27 mouse cellular contexts compared by ENCODE assay signal in the genomic region with DNA sequence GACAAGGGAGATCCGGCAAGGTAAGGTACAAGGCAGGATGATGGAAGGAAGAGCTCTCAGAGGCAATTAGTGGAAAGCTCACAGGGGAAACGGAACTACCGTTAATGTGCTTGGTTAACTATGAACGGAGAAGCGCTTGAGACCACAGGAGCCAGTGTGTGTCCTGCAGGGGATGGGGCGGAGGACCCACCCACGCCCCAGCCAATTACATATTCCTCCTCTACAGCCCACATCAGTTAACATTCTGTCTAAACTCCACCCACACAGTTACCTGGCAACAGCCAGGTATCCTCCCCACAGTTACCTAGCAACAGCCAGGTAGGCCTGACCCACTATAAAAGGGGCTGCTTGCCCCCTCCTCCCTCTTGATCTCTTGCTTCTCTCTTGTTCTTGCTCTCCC. TPM values are rescaled to one million over a fixed set of nuclear protein-coding genes. Genes with fewer than 3 reads are reported as not detected.
DNase-seq lines count a peak whose midpoint lies in the region; ATAC-seq and TF ChIP-seq lines count a peak whose summit lies in the region.
"Had no signal": no experiment of that assay in that cellular context is flagged by ENCODE, and none has a peak within 500 bp of the region (broad histone marks: within the 10 kb centered on the region; RNA-seq: fewer than 3 reads in every experiment).

No protein-coding gene starts in this region.

- DNase-seq in neural tube, embryonic 11.5 days (ENCODE audit: low spot score), result no peak
- no peak for DNase-seq in hindbrain, postnatal 0 days (ENCODE audit: low spot score)
- no peak for DNase-seq in left cerebral cortex, adult 18-20 months (ENCODE audit: low spot score in 2 of 2)
- no peak for DNase-seq in heart, postnatal 36 days
- DNase-seq: adrenal gland, adult 8-10 months; cerebellum, adult 18-20 months; cerebellum, postnatal 14 days; gastrocnemius, postnatal 36 days; heart, adult 2 months; heart, postnatal 14 days; kidney, adult 18-20 months; liver; lung, postnatal 36 days had no signal

- H3K36me3 ChIP-seq in forebrain, embryonic 16.5 days (ENCODE audit: control insufficient read depth, insufficient read depth), result no peaks in the 10 kb centered on the region; the same call in 1 of the 2 replicates
- H3K36me3 ChIP-seq in forebrain, embryonic 13.5 days (ENCODE audit: poor library complexity, severe bottlenecking), result no peaks in the 10 kb centered on the region
- no peaks in the 10 kb centered on the region for H3K36me3 ChIP-seq in neural tube, embryonic 11.5 days (ENCODE audit: control insufficient read depth, insufficient read depth, low read length)
- no peaks in the 10 kb centered on the region for H3K36me3 ChIP-seq in neural tube, embryonic 15.5 days
- H3K36me3 ChIP-seq in embryonic facial prominence, embryonic 15.5 days, result 0 out of 2 replicates have a peak, but pooled peaks cover 5% of the 10 kb centered on the region
- H3K36me3 ChIP-seq in hindbrain, postnatal 0 days (ENCODE audit: insufficient read depth, low read length), result no peaks in the 10 kb centered on the region; the same call in 1 of the 2 replicates
- H3K36me3 ChIP-seq: embryonic facial prominence, embryonic 12.5 days; forebrain, embryonic 15.5 days had no signal

- no peaks in the 10 kb centered on the region for H3K4me1 ChIP-seq in forebrain, embryonic 16.5 days (replicated peaks; ENCODE audit: control insufficient read depth, insufficient read depth, low read length)
- peaks cover 13% of the 10 kb centered on the region for H3K4me1 ChIP-seq in forebrain, embryonic 13.5 days
- H3K4me1 ChIP-seq in neural tube, embryonic 11.5 days (ENCODE audit: control insufficient read depth, insufficient read depth, low read length), result peaks cover 11% of the 10 kb centered on the region
- peaks cover 23% of the 10 kb centered on the region for H3K4me1 ChIP-seq in neural tube, embryonic 15.5 days
- H3K4me1 ChIP-seq in embryonic facial prominence, embryonic 15.5 days, result peaks cover 4% of the 10 kb centered on the region; the same call in 1 of the 2 replicates
- H3K4me1 ChIP-seq in hindbrain, postnatal 0 days (ENCODE audit: insufficient read depth, low read length), result no peaks in the 10 kb centered on the region
- H3K4me1 ChIP-seq: embryonic facial prominence, embryonic 12.5 days had no signal

- no peak overlapping the region for H3K27ac ChIP-seq in forebrain, embryonic 16.5 days (ENCODE audit: low read length)
- H3K27ac ChIP-seq in forebrain, embryonic 13.5 days, result no peak overlapping the region
- peak overlapping the region; percentile 62; the same call in 1 of the 2 replicates for H3K27ac ChIP-seq in neural tube, embryonic 11.5 days (ENCODE audit: low read depth, low read length)
- H3K27ac ChIP-seq in neural tube, embryonic 15.5 days (replicated peaks), result no peak overlapping the region
- no peak overlapping the region for H3K27ac ChIP-seq in embryonic facial prominence, embryonic 15.5 days (replicated peaks)
- no peak overlapping the region for H3K27ac ChIP-seq in hindbrain, postnatal 0 days
- H3K27ac ChIP-seq: embryonic facial prominence, embryonic 12.5 days; forebrain, embryonic 15.5 days; heart, adult 2 months; heart, embryonic 13.5 days; kidney, postnatal 0 days; limb, embryonic 10.5 days; liver, embryonic 15.5 days; lung, embryonic 15.5 days had no signal

- TF ChIP-seq CTCF in hindbrain, postnatal 0 days (IDR thresholded peaks at IDR 0.05; ENCODE audit: low read depth), result no peak

- intact Hi-C loops in heart, postnatal 36 days (cut with DNase I), result no loop called here

- H3K9ac ChIP-seq in forebrain, embryonic 16.5 days (replicated peaks; ENCODE audit: low read depth, low read length), result no peak overlapping the region
- H3K9ac ChIP-seq in forebrain, embryonic 13.5 days, result no peak overlapping the region
- H3K9ac ChIP-seq in neural tube, embryonic 11.5 days (ENCODE audit: low read length), result no peak overlapping the region
- H3K9ac ChIP-seq in neural tube, embryonic 15.5 days (replicated peaks), result no peak overlapping the region
- no peak overlapping the region for H3K9ac ChIP-seq in embryonic facial prominence, embryonic 15.5 days
- no peak overlapping the region for H3K9ac ChIP-seq in hindbrain, postnatal 0 days (replicated peaks; ENCODE audit: low read length)
- H3K9ac ChIP-seq: embryonic facial prominence, embryonic 12.5 days; forebrain, embryonic 15.5 days; heart, embryonic 13.5 days; liver, embryonic 15.5 days; lung, embryonic 15.5 days had no signal

- no peak overlapping the region for H3K4me2 ChIP-seq in forebrain, embryonic 16.5 days (ENCODE audit: low read length)
- H3K4me2 ChIP-seq in forebrain, embryonic 13.5 days, result no peak overlapping the region
- no peak overlapping the region for H3K4me2 ChIP-seq in neural tube, embryonic 11.5 days (ENCODE audit: low read depth)
- H3K4me2 ChIP-seq in neural tube, embryonic 15.5 days, result no peak overlapping the region
- H3K4me2 ChIP-seq in embryonic facial prominence, embryonic 15.5 days (replicated peaks), result no peak overlapping the region
- H3K4me2 ChIP-seq in hindbrain, postnatal 0 days (ENCODE audit: low read depth, low read length), result no peak overlapping the region
- H3K4me2 ChIP-seq: embryonic facial prominence, embryonic 12.5 days; forebrain, embryonic 15.5 days; heart, embryonic 13.5 days; liver, embryonic 15.5 days; lung, embryonic 15.5 days had no signal

- H3K4me3 ChIP-seq in forebrain, embryonic 16.5 days (replicated peaks; ENCODE audit: low read length), result no peak overlapping the region
- H3K4me3 ChIP-seq in forebrain, embryonic 13.5 days, result no peak overlapping the region
- no peak overlapping the region for H3K4me3 ChIP-seq in neural tube, embryonic 11.5 days (ENCODE audit: low read depth, low read length)
- no peak overlapping the region for H3K4me3 ChIP-seq in neural tube, embryonic 15.5 days (replicated peaks)
- H3K4me3 ChIP-seq in embryonic facial prominence, embryonic 15.5 days (replicated peaks), result no peak overlapping the region
- no peak overlapping the region for H3K4me3 ChIP-seq in hindbrain, postnatal 0 days (ENCODE audit: low read length)
- H3K4me3 ChIP-seq: embryonic facial prominence, embryonic 12.5 days; forebrain, embryonic 15.5 days; heart, adult 2 months; heart, embryonic 13.5 days; limb, embryonic 10.5 days; liver, embryonic 15.5 days; lung, embryonic 15.5 days had no signal

- ATAC-seq in forebrain, embryonic 16.5 days, result 0 out of 2 replicates have a peak, but pooled peaks have one; percentile 27
- ATAC-seq in forebrain, embryonic 13.5 days, result no peak
- no peak for ATAC-seq in neural tube, embryonic 11.5 days (ENCODE audit: insufficient read depth, low FRiP score, low TSS enrichment)
- ATAC-seq in neural tube, embryonic 15.5 days (ENCODE audit: low FRiP score), result no peak
- ATAC-seq in embryonic facial prominence, embryonic 15.5 days (ENCODE audit: insufficient number of reproducible peaks, low FRiP score, low TSS enrichment, low read depth), result peak; percentile 27; the same call in 1 of the 2 replicates
- ATAC-seq in hindbrain, postnatal 0 days, result peak; percentile 38; the same call in 1 of the 2 replicates
- ATAC-seq: activated CD4-positive, CD25-positive, alpha-beta regulatory T cell, adult 4 months; forebrain, embryonic 15.5 days; inflammation-experienced regulatory T-cells, adult 6 months; Patski had no signal

- 44% methylated on average over 7 of the region's 7 CpGs for WGBS in forebrain, embryonic 16.5 days
- 37% methylated on average over 7 of the region's 7 CpGs for WGBS in forebrain, embryonic 13.5 days
- WGBS in neural tube, embryonic 11.5 days, result 43% methylated on average over 7 of the region's 7 CpGs
- WGBS in neural tube, embryonic 15.5 days, result 34% methylated on average over 7 of the region's 7 CpGs
- 50% methylated on average over 7 of the region's 7 CpGs for WGBS in embryonic facial prominence, embryonic 15.5 days
- WGBS in hindbrain, postnatal 0 days, result 53% methylated on average over 7 of the region's 7 CpGs

- H3K9me3 ChIP-seq in forebrain, embryonic 16.5 days (ENCODE audit: control insufficient read depth, low read length), result no peaks in the 10 kb centered on the region
- no peaks in the 10 kb centered on the region for H3K9me3 ChIP-seq in forebrain, embryonic 13.5 days (replicated peaks)
- H3K9me3 ChIP-seq in neural tube, embryonic 11.5 days (ENCODE audit: control insufficient read depth, low read length), result no peaks in the 10 kb centered on the region
- H3K9me3 ChIP-seq in neural tube, embryonic 15.5 days (replicated peaks), result no peaks in the 10 kb centered on the region
- no peaks in the 10 kb centered on the region for H3K9me3 ChIP-seq in embryonic facial prominence, embryonic 15.5 days (replicated peaks)
- H3K9me3 ChIP-seq in hindbrain, postnatal 0 days (ENCODE audit: low read length), result no peaks in the 10 kb centered on the region
- H3K9me3 ChIP-seq: embryonic facial prominence, embryonic 12.5 days; forebrain, embryonic 15.5 days; heart, embryonic 13.5 days; limb, embryonic 10.5 days; liver, embryonic 15.5 days; lung, embryonic 15.5 days had no signal

- no peaks in the 10 kb centered on the region for H3K27me3 ChIP-seq in forebrain, embryonic 16.5 days (replicated peaks; ENCODE audit: control insufficient read depth, insufficient read depth, low read length)
- H3K27me3 ChIP-seq in forebrain, embryonic 13.5 days, result peaks cover 23% of the 10 kb centered on the region
- no peaks in the 10 kb centered on the region for H3K27me3 ChIP-seq in neural tube, embryonic 11.5 days (ENCODE audit: control insufficient read depth, insufficient read depth, low read length)
- no peaks in the 10 kb centered on the region for H3K27me3 ChIP-seq in neural tube, embryonic 15.5 days (replicated peaks)
- H3K27me3 ChIP-seq in embryonic facial prominence, embryonic 15.5 days, result peaks cover 14% of the 10 kb centered on the region
- H3K27me3 ChIP-seq in hindbrain, postnatal 0 days (ENCODE audit: insufficient read depth, low read length), result no peaks in the 10 kb centered on the region
- H3K27me3 ChIP-seq: forebrain, embryonic 15.5 days; liver, embryonic 15.5 days; Patski had no signal

RNA-seq across cellular contexts. Expression of a gene that starts 10.0 kb away (rescaled TPM):
- 28.0 and 29.2 TPM in 2 replicates for polyA plus RNA-seq in forebrain, embryonic 16.5 days (2015; fragmentation: Nextera tagmentation; extraction: Ambion mirVana)
- polyA plus RNA-seq in forebrain, embryonic 13.5 days (2015; fragmentation: Nextera tagmentation; extraction: Ambion mirVana), result 24.4 and 27.3 TPM in 2 replicates
- polyA plus RNA-seq in neural tube, embryonic 11.5 days (2014; fragmentation: Nextera tagmentation; extraction: Ambion mirVana), result 55.9 and 65.4 TPM in 2 replicates
- polyA plus RNA-seq in neural tube, embryonic 15.5 days (2015; fragmentation: Nextera tagmentation; extraction: Ambion mirVana), result 25.8 and 30.9 TPM in 2 replicates
- polyA plus RNA-seq in embryonic facial prominence, embryonic 15.5 days (2015; fragmentation: Nextera tagmentation; extraction: Ambion mirVana), result 17.9 and 18.0 TPM in 2 replicates
- total RNA-seq in hindbrain, postnatal 0 days (2014; rRNA removed), result 22.7 and 40.1 TPM in 2 replicates
- 11.9 and 13.2 TPM in 2 replicates for polyA plus RNA-seq in hindbrain, postnatal 0 days (2015; fragmentation: Nextera tagmentation; extraction: Ambion mirVana)
- 10 to 100 TPM; 21.8 to 22.6 TPM for total RNA-seq in left cerebral cortex, adult 18-20 months (2021)
- 10 to 100 TPM; 13.2 to 15.7 TPM for total RNA-seq in heart, postnatal 36 days (2021)

Comparison
In these comparisons a context has a peak if more than half of its experiments do, and no peak if none do; other contexts are left out.
1. ATAC-seq: peak in forebrain, embryonic 16.5 days (single experiment), embryonic facial prominence, embryonic 15.5 days (single experiment) and hindbrain, postnatal 0 days (single experiment); none in forebrain, embryonic 13.5 days (single experiment), neural tube, embryonic 11.5 days (single experiment) and neural tube, embryonic 15.5 days (single experiment).